Comparison of ENCODE assay signal across 7 mouse cellular contexts in the genomic region with DNA sequence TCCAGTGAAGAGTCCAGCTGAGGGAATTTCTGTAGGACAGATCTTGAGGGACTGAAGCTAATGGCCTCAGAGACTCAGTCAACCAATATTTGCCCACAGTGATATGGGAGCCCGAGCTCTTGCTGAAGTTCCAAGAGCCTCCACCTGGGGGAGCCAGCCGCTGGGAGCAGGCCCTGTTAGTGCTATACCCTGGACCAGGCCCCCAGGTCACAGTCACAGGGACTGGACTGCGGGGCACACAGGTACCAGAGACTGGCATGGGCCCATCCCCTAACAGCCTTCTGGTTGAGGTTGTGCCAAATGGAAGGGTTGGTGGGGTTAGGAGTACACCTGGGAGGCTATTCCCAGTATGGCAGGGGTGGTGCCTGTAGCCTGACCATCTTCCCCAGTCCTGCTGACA. TPM values are rescaled to one million over a fixed set of nuclear protein-coding genes. Genes with fewer than 3 reads are reported as not detected.
DNase-seq lines count a peak whose midpoint lies in the region; ATAC-seq lines count a peak whose summit lies in the region.

No protein-coding gene starts in this region.

- H3K4me2 ChIP-seq in forebrain, embryonic 12.5 days = no peak overlapping the region

- no peak overlapping the region for H3K27ac ChIP-seq in forebrain, embryonic 12.5 days
- H3K27ac ChIP-seq in hindbrain, embryonic 10.5 days = no peak overlapping the region

- WGBS in forebrain, embryonic 12.5 days = 25% methylated on average over 3 of the region's 3 CpGs
- 21% methylated on average over 3 of the region's 3 CpGs for WGBS in hindbrain, embryonic 10.5 days

- H3K4me1 ChIP-seq in forebrain, embryonic 12.5 days = peaks cover 47% of the 10 kb centered on the region
- H3K4me1 ChIP-seq in hindbrain, embryonic 10.5 days (replicated peaks) = peaks cover 48% of the 10 kb centered on the region

- peaks cover 53% of the 10 kb centered on the region for H3K27me3 ChIP-seq in forebrain, embryonic 12.5 days
- H3K27me3 ChIP-seq in hindbrain, embryonic 10.5 days (ENCODE audit: insufficient read depth, poor library complexity, severe bottlenecking) = peaks cover 58% of the 10 kb centered on the region

- peak; percentile 72 for DNase-seq in NIH3T3 (ENCODE audit: low read depth)
- peak; percentile 82 for DNase-seq in hindbrain, embryonic 10.5 days (ENCODE audit: low spot score)
- DNase-seq in layer of hippocampus, postnatal 14 days (ENCODE audit: low spot score in 2 of 2) = peak; percentile 72 to 75
- peak; percentile 58 for DNase-seq in lung, postnatal 25 days (ENCODE audit: low spot score)
- peak; percentile 76 to 81 for DNase-seq in right cerebral cortex, postnatal 10 days (ENCODE audit: low spot score in 2 of 2)

- 0 out of 2 replicates have a peak, but pooled peaks have one; percentile 12 for ATAC-seq in cerebellum, adult (ENCODE audit: insufficient number of reproducible peaks, low FRiP score, low TSS enrichment)
- peak; percentile 32 for ATAC-seq in forebrain, embryonic 12.5 days (ENCODE audit: low FRiP score)

- no peaks in the 10 kb centered on the region for H3K9me3 ChIP-seq in forebrain, embryonic 12.5 days
- no peaks in the 10 kb centered on the region for H3K9me3 ChIP-seq in hindbrain, embryonic 10.5 days

- H3K9ac ChIP-seq in forebrain, embryonic 12.5 days = peak overlapping the region; percentile 13; the same call in 1 of the 2 replicates

- no peak overlapping the region for H3K4me3 ChIP-seq in forebrain, embryonic 12.5 days (replicated peaks)
- H3K4me3 ChIP-seq in hindbrain, embryonic 10.5 days = peak overlapping the region; percentile 66; the same call in 1 of the 2 replicates

- peaks cover 51% of the 10 kb centered on the region for H3K36me3 ChIP-seq in forebrain, embryonic 12.5 days (replicated peaks)
- H3K36me3 ChIP-seq in hindbrain, embryonic 10.5 days = peaks cover 53% of the 10 kb centered on the region

RNA-seq across cellular contexts. Expression of a gene that starts 0.9 kb away (rescaled TPM):
- 0.15 TPM in 1 of 2 replicates, not detected in the other for polyA plus RNA-seq in forebrain, embryonic 12.5 days (2016; fragmentation: Nextera tagmentation; extraction: Ambion mirVana)
- polyA plus RNA-seq in hindbrain, embryonic 10.5 days (2016; fragmentation: Nextera tagmentation; extraction: Ambion mirVana) = 0.12 and 0.16 TPM in 2 replicates
- 1 to 10 TPM; 2.4 to 2.9 TPM for total RNA-seq in layer of hippocampus, postnatal 14 days (2021)

RNA-seq across cellular contexts. Expression of a gene that starts 7.4 kb away (rescaled TPM):
- 0.27 and 0.36 TPM in 2 replicates for polyA plus RNA-seq in forebrain, embryonic 12.5 days (2016; fragmentation: Nextera tagmentation; extraction: Ambion mirVana)
- 0.65 and 0.68 TPM in 2 replicates for polyA plus RNA-seq in hindbrain, embryonic 10.5 days (2016; fragmentation: Nextera tagmentation; extraction: Ambion mirVana)
- total RNA-seq in layer of hippocampus, postnatal 14 days (2021) = 1 to 10 TPM; 2.1 to 2.6 TPM

RNA-seq across cellular contexts. Expression of a gene that starts 7.5 kb away (rescaled TPM):
- 152 and 156 TPM in 2 replicates for polyA plus RNA-seq in forebrain, embryonic 12.5 days (2016; fragmentation: Nextera tagmentation; extraction: Ambion mirVana)
- 189 and 192 TPM in 2 replicates for polyA plus RNA-seq in hindbrain, embryonic 10.5 days (2016; fragmentation: Nextera tagmentation; extraction: Ambion mirVana)
- 10 to 100 TPM; 57.1 to 57.8 TPM for total RNA-seq in layer of hippocampus, postnatal 14 days (2021)

RNA-seq across cellular contexts. Expression of a gene that starts 7.9 kb away (rescaled TPM):
- polyA plus RNA-seq in forebrain, embryonic 12.5 days (2016; fragmentation: Nextera tagmentation; extraction: Ambion mirVana) = 77.1 and 89.4 TPM in 2 replicates
- polyA plus RNA-seq in hindbrain, embryonic 10.5 days (2016; fragmentation: Nextera tagmentation; extraction: Ambion mirVana) = 109 and 119 TPM in 2 replicates
- 10 to 100 TPM; 41.0 to 45.9 TPM for total RNA-seq in layer of hippocampus, postnatal 14 days (2021)

RNA-seq across cellular contexts. Expression of a gene that starts 20.5 kb away (rescaled TPM):
- polyA plus RNA-seq in forebrain, embryonic 12.5 days (2016; fragmentation: Nextera tagmentation; extraction: Ambion mirVana) = 1,463 and 1,490 TPM in 2 replicates
- 2,287 and 2,328 TPM in 2 replicates for polyA plus RNA-seq in hindbrain, embryonic 10.5 days (2016; fragmentation: Nextera tagmentation; extraction: Ambion mirVana)
- 100 to 1,000 TPM; 429 to 450 TPM for total RNA-seq in layer of hippocampus, postnatal 14 days (2021)
